Mouse (Mus musculus) myocyte (in vitro differentiated cells): Measurements from ENCODE around the gene 2010300C02Rik.

Source experiments
- MAX ChIP-seq: IDR thresholded peaks from one replicate; pipeline ENCODE4 v1.6.1; 2011; ENCODE audit warnings: low read depth, mild to moderate bottlenecking, control low read depth
- MYOD1 ChIP-seq, 3 experiments: IDR thresholded peaks; one replicate each; pipeline ENCODE4 v1.6.1; 2011; ENCODE audit warnings: control low read depth in 2 of 3, low read depth in 2 of 3, mild to moderate bottlenecking in 2 of 3, moderate library complexity in 1 of 3; ENCODE audit not compliant: insufficient read length in 2 of 3, control insufficient read depth in 1 of 3
- MYOG ChIP-seq, 3 experiments: IDR thresholded peaks; one replicate each; pipeline ENCODE4 v1.6.1; 2011; ENCODE audit warnings: control low read depth in 2 of 3, low read depth in 2 of 3, mild to moderate bottlenecking in 2 of 3; ENCODE audit not compliant: insufficient read length in 2 of 3, control insufficient read depth in 1 of 3, insufficient read depth in 1 of 3
- POLR2A ChIP-seq: IDR thresholded peaks from one replicate; pipeline ENCODE4 v1.6.1; 2011; ENCODE audit warnings: low read depth, mild to moderate bottlenecking, control low read depth, moderate library complexity; ENCODE audit not compliant: insufficient read length
- TCF12 ChIP-seq: IDR thresholded peaks from one replicate; pipeline ENCODE4 v1.6.1; 2011; ENCODE audit warnings: mild to moderate bottlenecking, control low read depth; ENCODE audit not compliant: poor library complexity, insufficient read depth, severe bottlenecking
- TCF3 ChIP-seq: IDR thresholded peaks from one replicate; pipeline ENCODE4 v1.6.1; 2011; ENCODE audit warnings: low read depth, control low read depth; ENCODE audit not compliant: insufficient read length

GRCm38 (mm10) chr1:37656017-37656416 is 63.9 kb downstream of the 2010300C02Rik start:
- TF ChIP-seq TCF12 (no peak), MYOG (IDR thresholded peaks at IDR 0.05; ENCODE audit: control insufficient read depth in 1 of 3, insufficient read depth in 1 of 3, insufficient read length in 2 of 3, low read depth in 2 of 3) (no peak), POLR2A (no peak), MAX (no peak), MYOD1 (IDR thresholded peaks at IDR 0.05; ENCODE audit: control insufficient read depth in 1 of 3, insufficient read length in 2 of 3, low read depth in 2 of 3) (no peak), TCF3 (no peak)
